Mouse (Mus musculus) inflammation-experienced regulatory T-cells, adult 6 months (primary cell): ENCODE results near the gene Wdr18. TPM values are rescaled to one million over a fixed set of nuclear protein-coding genes. Genes with fewer than 3 reads are reported as not detected.

Experiments used
- ATAC-seq: one replicate; pipeline ENCODE4 v1.8.0; 2017
- polyA plus RNA-seq, 3 experiments: library from polyadenylated mRNA; unstranded; fragments of 100-300 nt; shearing (Covaris generic); gene quantifications; one replicate each; pipeline ENCODE4 v1.2.1; 2017

Gene Wdr18
- polyA plus RNA-seq, 3 experiments from 2014 or later, result 66.6 to 85.2 (median 74.2) TPM

DNA sequence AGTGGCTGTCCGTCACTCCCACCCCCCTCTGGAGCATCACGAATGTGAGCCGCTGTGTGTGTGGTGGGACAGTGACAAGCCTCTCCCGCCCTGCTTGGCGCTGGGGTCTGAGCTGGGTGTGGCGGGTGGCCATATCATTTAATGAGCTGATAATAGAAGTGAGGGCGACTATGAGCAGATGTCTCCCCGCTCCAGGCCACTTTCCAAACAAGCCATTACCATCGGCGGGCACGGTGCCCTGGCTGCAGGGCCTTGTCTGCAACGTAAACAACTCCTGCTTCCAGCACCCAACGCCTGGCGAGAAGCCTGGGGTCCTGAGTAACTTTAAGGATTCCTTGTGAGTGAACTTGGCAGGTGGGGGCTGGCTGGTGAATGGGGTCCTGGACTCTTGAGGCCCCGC lies 37.9 kb downstream of the Wdr18 start:
- no peak for ATAC-seq

DNA sequence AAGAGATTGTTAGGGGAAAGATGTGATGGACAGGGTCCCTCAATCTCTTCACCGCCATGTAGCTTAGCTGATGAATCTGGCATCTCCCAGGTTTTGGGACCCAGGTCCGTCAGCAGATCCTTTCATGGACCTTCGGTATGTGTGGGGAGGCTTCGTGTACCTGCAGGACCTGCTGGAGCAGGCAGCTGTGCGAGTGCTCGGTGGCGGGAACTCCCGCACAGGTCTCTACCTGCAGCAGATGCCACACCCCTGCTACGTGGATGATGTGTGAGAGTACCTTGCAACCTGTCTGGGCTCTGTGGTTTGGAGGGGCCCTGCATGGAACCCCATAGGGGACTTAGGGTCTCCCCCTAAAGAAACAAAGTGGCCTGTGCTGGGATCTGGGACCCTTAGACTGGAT lies 42.0 kb downstream of the Wdr18 start:
- ATAC-seq, result no peak

DNA sequence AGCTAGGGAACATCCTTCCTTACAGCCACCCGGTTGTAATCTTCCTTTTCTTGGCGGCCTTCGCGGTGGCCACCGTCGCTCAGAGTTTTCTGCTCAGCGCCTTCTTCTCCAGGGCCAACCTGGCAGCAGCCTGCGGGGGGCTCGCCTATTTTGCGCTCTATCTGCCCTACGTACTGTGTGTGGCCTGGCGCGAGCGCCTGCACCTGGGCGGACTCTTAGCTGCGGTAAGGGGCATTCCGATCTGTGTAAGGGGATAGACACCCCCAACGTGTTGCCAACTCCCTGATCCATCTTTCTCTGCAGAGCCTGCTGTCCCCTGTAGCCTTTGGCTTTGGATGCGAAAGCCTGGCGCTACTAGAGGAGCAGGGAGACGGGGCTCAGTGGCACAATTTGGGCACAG lies 42.9 kb downstream of the Wdr18 start:
- ATAC-seq, result no peak

DNA sequence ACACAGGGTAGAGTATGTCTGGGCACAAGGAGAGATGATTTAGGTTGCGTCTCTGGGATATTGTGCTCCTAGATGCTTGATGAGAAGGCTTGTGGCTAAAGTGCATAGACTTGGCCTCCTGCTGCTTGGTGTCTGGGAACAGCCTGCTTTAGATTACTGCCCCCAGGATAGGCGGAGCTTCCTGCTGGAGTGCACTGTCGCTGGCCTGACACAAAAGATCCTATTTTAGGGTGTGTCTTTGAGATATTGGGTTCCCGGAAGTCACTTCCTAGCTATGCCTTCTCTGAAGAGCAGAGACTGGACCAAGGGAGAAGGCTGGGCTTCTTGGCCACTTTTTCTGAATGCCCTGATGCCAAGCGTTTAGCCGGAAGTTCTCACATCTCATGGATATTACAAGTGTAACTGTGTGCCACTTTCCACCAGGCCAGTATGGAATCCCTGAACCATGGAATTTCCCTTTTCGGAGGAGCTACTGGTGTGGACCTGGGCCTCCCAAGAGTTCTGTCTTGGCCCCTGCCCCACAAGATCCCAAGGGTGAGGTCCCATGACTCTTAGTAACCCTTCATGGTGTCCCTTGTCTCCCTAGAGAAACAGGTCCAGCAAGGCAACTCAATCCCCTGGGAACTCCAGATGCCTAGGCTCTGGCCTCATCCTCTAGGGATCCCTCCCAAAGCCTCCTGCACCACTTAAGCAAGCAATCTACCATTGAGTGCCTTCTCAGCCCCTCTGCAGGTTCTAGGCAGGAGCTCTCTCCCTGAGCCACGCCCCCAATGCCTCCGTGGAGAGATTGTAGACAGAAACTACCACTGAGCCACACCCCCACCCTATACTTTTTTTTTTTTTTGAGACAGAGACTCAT lies 43.7 kb downstream of the Wdr18 start:
- ATAC-seq, result no peak

DNA sequence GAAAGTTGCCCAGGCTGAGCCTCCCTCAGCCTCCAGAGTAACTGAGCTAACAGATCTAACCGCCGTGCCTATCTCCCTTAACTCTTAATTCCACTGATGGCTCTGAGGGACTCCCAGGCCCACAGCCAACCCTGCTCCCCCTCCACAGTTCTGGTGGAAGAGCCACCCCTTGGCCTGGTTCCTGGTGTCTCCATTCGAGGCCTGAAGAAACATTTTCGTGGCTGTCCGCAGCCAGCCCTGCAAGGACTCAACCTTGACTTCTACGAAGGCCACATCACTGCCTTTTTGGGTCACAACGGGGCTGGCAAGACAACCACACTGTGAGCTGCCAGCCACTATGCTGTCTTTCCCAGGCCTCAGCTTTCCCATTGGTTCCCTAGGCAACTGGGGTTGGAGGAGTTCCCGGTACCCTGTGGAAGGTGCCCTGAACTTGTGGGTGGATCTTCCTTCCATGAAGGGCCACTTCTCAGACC lies 44.3 kb downstream of the Wdr18 start:
- no peak for ATAC-seq

DNA sequence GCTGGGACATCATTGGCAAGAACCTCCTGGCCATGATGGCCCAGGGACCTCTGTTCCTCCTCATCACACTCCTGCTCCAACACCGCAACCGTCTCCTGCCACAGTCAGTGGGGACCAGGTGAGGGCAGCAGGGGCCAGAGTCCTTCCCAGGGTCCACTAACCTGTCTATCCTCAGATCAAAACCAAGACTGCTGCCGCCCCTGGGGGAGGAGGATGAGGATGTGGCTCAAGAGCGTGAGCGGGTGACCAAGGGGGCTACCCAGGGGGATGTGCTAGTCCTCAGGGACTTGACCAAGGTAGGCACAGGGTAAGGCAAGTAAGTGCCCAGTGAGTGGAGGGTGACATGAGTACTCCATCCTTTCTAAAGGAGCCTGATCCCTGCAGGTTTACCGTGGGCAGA lies 51.8 kb downstream of the Wdr18 start:
- ATAC-seq, result no peak

DNA sequence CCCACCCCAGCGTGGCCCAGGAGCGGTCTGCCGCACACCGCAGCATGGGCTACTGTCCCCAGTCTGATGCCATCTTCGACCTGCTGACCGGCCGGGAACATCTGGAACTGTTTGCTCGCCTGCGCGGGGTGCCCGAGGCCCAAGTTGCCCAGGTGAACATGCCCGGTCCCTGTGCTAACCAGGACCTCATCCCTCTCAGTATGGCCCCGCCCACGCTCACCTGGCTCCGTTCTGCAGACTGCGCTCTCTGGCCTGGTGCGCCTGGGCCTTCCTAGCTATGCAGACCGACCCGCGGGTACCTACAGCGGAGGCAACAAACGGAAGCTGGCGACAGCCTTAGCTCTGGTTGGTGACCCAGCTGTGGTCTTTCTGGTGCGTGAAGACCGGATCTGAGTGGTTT lies 53.7 kb downstream of the Wdr18 start:
- ATAC-seq, result no peak

DNA sequence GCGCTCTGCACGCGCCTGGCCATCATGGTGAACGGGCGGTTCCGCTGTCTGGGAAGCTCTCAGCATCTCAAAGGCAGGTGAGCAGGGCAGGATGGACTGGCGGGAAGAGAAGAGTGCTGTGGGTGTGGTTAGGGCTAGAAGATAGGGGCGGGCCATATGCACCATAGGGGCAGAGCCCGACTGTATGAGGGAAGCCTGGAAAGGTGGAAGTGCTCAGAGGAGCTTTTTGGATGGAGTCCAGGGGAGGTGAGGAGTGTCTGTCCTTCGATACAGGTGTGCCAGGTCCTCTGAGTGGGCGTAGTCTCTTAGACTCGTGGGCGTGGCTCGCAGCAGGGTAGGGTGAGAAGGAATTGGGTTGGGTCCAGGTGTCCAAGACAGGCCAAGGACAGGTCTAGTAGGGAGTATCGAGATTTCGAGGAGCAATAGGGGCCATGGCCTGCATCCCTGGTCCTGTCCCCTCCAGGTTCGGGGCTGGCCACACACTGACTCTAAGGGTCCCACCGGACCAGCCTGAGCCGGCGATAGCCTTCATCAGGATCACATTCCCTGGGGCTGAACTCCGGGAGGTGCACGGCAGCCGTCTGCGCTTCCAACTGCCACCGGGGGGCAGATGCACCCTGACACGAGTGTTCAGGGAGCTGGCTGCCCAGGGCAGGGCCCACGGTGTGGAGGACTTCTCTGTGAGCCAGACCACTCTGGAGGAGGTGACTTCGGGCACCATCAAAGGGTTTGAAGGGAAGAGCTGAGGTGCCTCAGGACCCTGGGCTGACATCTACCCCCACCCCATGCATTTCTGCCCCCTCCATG lies 54.7 kb downstream of the Wdr18 start:
- no peak for ATAC-seq

DNA sequence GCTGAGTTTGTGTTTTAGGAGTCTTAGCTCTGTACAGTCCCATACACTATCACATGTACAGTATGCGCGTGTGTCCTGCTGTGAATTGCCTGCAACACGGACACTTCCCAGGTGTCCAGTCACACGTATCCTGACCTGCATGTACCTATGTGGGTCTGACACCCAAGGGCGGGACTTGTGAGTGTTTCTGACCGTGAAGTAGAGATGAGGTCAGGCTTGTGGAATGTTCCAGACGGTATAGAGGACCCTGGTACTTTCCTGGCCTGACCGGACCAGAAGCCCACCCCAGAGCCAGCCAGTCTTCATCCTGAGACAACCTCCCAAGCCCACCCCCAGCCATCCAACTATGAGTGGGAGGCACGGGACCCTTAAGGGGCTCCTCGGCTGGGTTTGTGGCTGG lies 55.6 kb downstream of the Wdr18 start:
- ATAC-seq, result no peak

DNA sequence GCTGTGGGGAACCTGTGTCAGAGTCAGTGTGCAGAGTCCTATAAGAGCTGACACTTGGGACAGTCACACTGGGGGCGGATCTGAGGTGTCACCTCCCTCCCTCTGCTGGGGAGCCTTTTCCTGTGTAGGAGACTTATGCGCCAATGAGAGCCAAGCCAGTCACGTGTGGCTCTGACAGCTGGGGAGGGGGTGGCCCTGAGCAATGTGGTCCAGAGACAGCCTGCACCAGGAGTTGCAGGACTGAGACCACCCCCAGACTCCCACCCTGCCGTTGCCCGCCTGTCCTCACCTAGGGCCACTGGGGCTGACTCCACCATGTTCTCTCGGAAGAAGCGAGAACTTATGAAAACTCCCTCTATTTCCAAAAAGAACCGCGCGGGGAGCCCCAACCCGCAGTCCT lies 56.6 kb downstream of the Wdr18 start, which contains the start of gene Arhgap45:
Gene Arhgap45 (plus strand): TSS at position 143 of the 400 bp plus-strand sequence.
- ATAC-seq, result peak; percentile 87

DNA sequence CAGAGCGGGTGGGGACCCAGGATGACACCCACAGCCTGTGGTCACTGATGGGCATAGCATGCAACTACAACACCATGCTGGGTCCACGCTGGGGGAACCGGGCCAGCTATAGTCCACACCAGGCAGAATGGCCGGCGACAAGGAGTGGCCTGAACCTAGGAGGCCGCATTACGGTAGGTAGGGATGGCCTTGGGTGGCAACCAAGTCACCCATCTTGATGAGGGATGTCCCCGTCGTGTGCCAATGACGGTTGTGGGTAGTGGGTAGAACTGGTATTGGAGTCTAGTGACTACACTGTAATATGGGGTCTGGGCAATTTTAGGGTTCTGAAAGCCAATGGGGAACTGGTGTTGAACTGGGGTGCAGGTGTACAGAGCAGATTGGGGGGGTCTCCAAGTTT lies 57.0 kb downstream of the Wdr18 start:
- ATAC-seq, result no peak

DNA sequence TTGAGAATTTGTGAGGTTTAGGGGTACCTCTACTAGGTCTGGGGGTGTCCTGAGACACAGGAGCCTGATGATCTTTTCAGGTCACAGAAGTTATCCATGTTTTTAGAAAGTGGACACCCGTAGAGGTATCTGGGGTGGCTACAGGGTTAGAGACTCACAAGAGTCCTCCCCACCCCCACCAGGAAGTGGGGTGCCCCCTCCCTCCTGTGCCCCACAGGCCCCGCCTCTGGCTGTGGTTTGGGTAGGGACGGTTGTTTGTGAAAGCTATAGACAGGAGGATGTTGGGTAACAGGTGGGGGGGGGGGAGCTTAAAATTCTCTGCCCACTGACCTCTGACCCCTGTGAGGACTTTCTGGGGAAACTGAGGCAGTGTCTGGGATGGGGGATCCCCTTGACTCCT lies 57.4 kb downstream of the Wdr18 start:
- peak; percentile 53 for ATAC-seq

DNA sequence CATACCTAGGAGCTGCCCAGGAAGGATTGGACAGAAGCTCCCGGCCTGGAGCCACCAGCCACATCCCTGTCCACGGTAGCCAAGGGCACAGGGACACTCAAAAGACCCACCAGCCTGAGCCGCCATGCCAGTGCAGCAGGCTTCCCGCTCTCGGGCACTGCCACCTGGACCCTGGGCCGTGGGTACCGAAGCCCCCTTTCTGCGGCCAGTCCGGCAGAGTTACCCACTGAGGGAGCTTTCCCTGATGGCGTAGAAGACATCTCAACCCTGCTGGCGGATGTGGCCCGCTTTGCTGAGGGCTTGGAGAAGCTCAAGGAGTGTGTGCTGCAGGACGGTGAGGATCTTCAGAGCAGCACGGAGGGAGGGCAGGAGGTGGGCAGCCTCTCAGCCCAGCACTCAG lies 57.8 kb downstream of the Wdr18 start:
- no peak for ATAC-seq

DNA sequence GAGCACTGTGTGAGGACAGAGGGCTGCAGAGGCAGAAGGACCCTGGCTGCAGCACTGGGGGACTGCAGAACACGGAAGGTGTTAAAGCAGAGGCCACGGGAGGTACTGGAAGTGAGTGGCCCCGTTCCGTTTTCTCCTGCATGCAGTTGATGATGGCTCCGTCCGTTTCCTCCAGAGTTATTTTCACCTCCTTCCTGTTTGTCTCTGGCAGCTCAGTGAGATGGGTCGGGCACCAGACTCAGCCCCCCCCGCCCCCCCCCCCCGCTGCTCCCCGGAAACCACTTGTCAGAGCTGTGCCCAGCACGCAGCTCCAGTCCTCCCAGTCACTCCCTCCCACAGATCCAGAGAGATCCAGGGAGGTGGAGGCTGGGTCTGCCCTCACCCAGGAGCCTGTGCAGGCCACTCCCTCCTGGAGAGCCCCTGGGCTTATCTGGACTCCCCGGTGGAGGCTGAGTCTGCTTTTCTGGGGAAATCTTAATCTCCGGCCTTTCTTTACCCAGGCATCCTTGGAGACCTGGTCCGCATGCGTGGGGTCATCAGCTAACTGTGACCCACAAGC lies 58.9 kb downstream of the Wdr18 start:
- ATAC-seq, result peak; percentile 24

DNA sequence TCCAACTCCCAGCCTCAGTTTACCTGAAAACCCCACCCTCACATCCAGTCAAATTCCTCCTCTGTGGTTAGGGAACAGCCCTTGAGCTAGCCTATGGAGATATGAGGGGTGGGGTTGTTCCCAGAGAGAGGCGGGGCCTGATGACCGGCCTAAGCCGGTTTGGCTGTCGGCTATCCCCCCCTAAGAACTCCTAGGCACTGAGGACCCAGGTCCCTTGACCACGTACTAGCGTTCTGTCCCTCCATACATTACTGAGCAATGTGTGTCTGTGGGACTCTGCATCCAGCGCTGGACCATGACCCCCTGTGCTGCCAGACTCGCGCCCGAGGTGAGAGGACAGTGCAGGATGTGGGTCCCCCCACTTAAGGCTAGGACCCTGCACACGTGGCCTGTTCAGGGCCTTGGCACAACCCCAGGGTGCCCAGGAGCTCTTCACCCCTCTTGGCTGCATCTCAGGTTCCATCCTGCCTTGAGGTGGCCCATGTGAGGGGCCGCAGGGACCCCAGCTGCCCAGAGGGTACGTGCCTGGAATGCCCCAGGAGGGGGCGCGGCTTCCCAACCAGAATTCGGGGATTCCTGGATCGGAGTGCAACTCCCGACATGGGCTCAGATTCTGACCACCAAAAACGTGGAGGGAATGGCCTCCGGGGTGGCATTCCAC lies 59.6 kb downstream of the Wdr18 start:
- ATAC-seq, result no peak

Other genes starting within 250 kb of the Wdr18 start
- gene Hcn2, start 243.5 kb upstream of the Wdr18 start, polyA plus RNA-seq, result not detected
- 10 to 100 TPM; 10.6 to 19.2 (median 17.1) TPM for gene Polrmt, start 213.6 kb upstream of the Wdr18 start, polyA plus RNA-seq
- under 1 TPM in 1 of 3 experiments, not detected in 2; 0.24 TPM for gene Fgf22, start 205.1 kb upstream of the Wdr18 start, polyA plus RNA-seq
- 1 to 10 TPM; 2.1 to 2.8 (median 2.7) TPM for gene Rnf126, start 193.2 kb upstream of the Wdr18 start, polyA plus RNA-seq
- 1 to 10 TPM in 1 of 3 experiments, under 1 TPM in 1, not detected in 1; 0.21 to 1.2 TPM for gene Fstl3, start 182.9 kb upstream of the Wdr18 start, polyA plus RNA-seq
- 1 to 10 TPM in 1 of 3 experiments, under 1 TPM in 1, not detected in 1; 0.57 to 1.1 TPM for gene Prss57, start 169.2 kb upstream of the Wdr18 start, polyA plus RNA-seq
- under 1 TPM in 1 of 3 experiments, not detected in 2; 0.43 TPM for gene Palm, start 166.6 kb upstream of the Wdr18 start, polyA plus RNA-seq
- gene Misp, start 139.2 kb upstream of the Wdr18 start, polyA plus RNA-seq, result not detected
- gene Ptbp1, start 105.7 kb upstream of the Wdr18 start, polyA plus RNA-seq, result 100 to 1,000 TPM in 2 of 3 experiments, 10 to 100 TPM in 1; 97.4 to 169 (median 149) TPM
- not detected for gene Prtn3, start 85.7 kb upstream of the Wdr18 start, polyA plus RNA-seq
- 1 to 10 TPM; 1.6 to 3.3 (median 2.2) TPM for gene Plppr3, start 85.5 kb upstream of the Wdr18 start, polyA plus RNA-seq
- gene Elane, start 73.9 kb upstream of the Wdr18 start, polyA plus RNA-seq, result not detected
- gene Cfd, start 69.3 kb upstream of the Wdr18 start, polyA plus RNA-seq, result not detected
- 1 to 10 TPM; 5.7 to 7.9 (median 7.1) TPM for gene Med16, start 51.2 kb upstream of the Wdr18 start, polyA plus RNA-seq
- 1 to 10 TPM in 1 of 3 experiments, not detected in 2; 5.5 TPM for gene Gm26602, start 49.3 kb upstream of the Wdr18 start, polyA plus RNA-seq
- gene Kiss1r, start 43.2 kb upstream of the Wdr18 start, polyA plus RNA-seq, result not detected
- gene R3hdm4, start 38.9 kb upstream of the Wdr18 start, polyA plus RNA-seq, result 100 to 1,000 TPM in 1 of 3 experiments, 10 to 100 TPM in 2; 96.5 to 106 (median 96.9) TPM
- 1 to 10 TPM; 2.1 to 3.5 (median 2.4) TPM for gene Arid3a, start 33.1 kb upstream of the Wdr18 start, polyA plus RNA-seq
- gene Grin3b, start 10.6 kb downstream of the Wdr18 start, polyA plus RNA-seq, result under 1 TPM in 2 of 3 experiments, not detected in 1; 0.16 to 0.20 TPM
- gene Tmem259, start 24.2 kb downstream of the Wdr18 start, polyA plus RNA-seq, result 1 to 10 TPM; 2.0 to 2.5 (median 2.0) TPM
- 100 to 1,000 TPM; 672 to 989 (median 979) TPM for gene Cnn2, start 28.4 kb downstream of the Wdr18 start, polyA plus RNA-seq
- 10 to 100 TPM; 10.7 to 14.2 (median 13.3) TPM for gene Abca7, start 36.3 kb downstream of the Wdr18 start, polyA plus RNA-seq
- 100 to 1,000 TPM; 242 to 254 (median 251) TPM for gene Arhgap45, start 56.5 kb downstream of the Wdr18 start, polyA plus RNA-seq
- 100 to 1,000 TPM; 137 to 227 (median 211) TPM for gene Polr2e, start 79.6 kb downstream of the Wdr18 start, polyA plus RNA-seq
- gene Gpx4, start 87.0 kb downstream of the Wdr18 start, polyA plus RNA-seq, result 100 to 1,000 TPM; 346 to 445 (median 381) TPM
- 10 to 100 TPM; 30.4 to 39.1 (median 32.6) TPM for gene Sbno2, start 145.4 kb downstream of the Wdr18 start, polyA plus RNA-seq
- gene Stk11, start 155.7 kb downstream of the Wdr18 start, polyA plus RNA-seq, result 10 to 100 TPM; 23.5 to 30.3 (median 25.5) TPM
- gene Atp5d, start 178.5 kb downstream of the Wdr18 start, polyA plus RNA-seq, result 100 to 1,000 TPM; 297 to 357 (median 299) TPM
- gene Cbarp, start 180.7 kb downstream of the Wdr18 start, polyA plus RNA-seq, result 1 to 10 TPM in 2 of 3 experiments, under 1 TPM in 1; 0.60 to 2.3 (median 1.3) TPM
- 1 to 10 TPM; 7.3 to 9.3 (median 7.5) TPM for gene Midn, start 188.1 kb downstream of the Wdr18 start, polyA plus RNA-seq
- 100 to 1,000 TPM in 2 of 3 experiments, 10 to 100 TPM in 1; 84.2 to 255 (median 213) TPM for gene Cirbp, start 205.8 kb downstream of the Wdr18 start, polyA plus RNA-seq
- gene 1600002K03Rik, start 212.8 kb downstream of the Wdr18 start, polyA plus RNA-seq, result 10 to 100 TPM; 17.9 to 28.4 (median 20.5) TPM
- gene Efna2, start 219.3 kb downstream of the Wdr18 start, polyA plus RNA-seq, result not detected